Mouse (Mus musculus) CH12.LX (cell line): ENCODE measurements around the gene Nkx6-2. TPM values are rescaled to one million over a fixed set of nuclear protein-coding genes. Genes with fewer than 3 reads are reported as not detected.

Experiments used
- polyA plus RNA-seq: library from polyadenylated mRNA; unstranded; fragments of >175 nt; gene quantifications from 2 replicates; pipeline ENCODE4 v1.2.1, GENCODE M21; 2012; ENCODE audit warnings: low read depth; ENCODE audit not compliant: insufficient read length
- total RNA-seq, 2 experiments: library from RNA; depleted of rRNA; stranded (reverse); fragments of 300-350 nt in 1 of 2; fragments of >200 nt in 1 of 2; gene quantifications; 2 replicates each; pipeline ENCODE4 v1.2.3; 2012 to 2014

Nkx6-2 gene
- total and polyA plus RNA-seq, 3 experiments: not detected

Other genes with a start within 250 kb of the Nkx6-2 start
- 2.7 and 3.0 TPM in 2 replicates for gene Inpp5a, start 193.7 kb downstream of the Nkx6-2 start, total RNA-seq (2012; rRNA removed)
- gene Inpp5a, start 193.7 kb downstream of the Nkx6-2 start, total RNA-seq (2014; rRNA removed): 1.7 and 1.8 TPM in 2 replicates
- gene Inpp5a, start 193.7 kb downstream of the Nkx6-2 start, polyA plus RNA-seq: 5.4 and 6.9 TPM in 2 replicates
- gene Cfap46, start 101.0 kb upstream of the Nkx6-2 start, total RNA-seq (2012; rRNA removed): 0.04 and 0.13 TPM in 2 replicates
- 0.11 TPM in 1 of 2 replicates, not detected in the other for gene Cfap46, start 101.0 kb upstream of the Nkx6-2 start, total RNA-seq (2014; rRNA removed)
- 0.11 and 0.29 TPM in 2 replicates for gene Cfap46, start 101.0 kb upstream of the Nkx6-2 start, polyA plus RNA-seq